Mouse (Mus musculus) cerebellum, adult 9-11 months (tissue): ENCODE measurements around the gene Myom3.
"Not testable (repeated sequence)": the region's sequence is repeated elsewhere in the genome, so short reads cannot be mapped to it uniquely, and the experiment has no call there.

Source experiments
- DNase-seq: peaks from one replicate; pipeline ENCODE4 v3.0.0; 2022

Myom3 gene

DNA sequence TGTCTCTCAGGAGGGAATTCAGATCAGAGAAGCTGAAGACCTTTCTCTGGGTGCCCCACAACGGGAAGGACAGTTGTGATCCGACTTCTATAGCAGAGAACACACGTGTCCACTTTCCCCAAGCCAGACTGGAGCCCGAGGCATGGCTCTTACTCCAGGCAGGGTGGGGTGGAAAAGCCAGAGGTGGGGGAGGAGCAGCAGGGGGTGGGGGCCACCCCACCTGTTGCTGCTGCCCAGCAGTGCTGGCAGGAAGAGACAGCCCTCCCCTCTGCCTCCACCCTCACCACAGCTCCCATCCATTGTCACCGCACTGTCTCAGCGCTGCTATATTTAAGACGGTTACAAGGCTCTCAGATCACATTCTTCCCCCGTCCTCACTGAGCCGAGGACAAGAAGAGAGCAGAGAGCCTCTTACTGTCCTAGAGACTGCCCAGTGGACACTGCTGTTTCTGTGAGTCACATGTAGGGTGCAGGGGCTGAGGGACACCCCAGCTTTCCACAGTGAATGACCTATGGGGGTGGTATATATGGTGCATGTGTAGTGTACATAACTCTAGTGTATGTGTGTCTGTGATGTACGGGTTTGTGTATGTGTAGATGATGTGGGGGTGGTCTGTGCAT, at the start of gene Myom3:
Gene Myom3 (plus strand): TSS at position 360 of the 621 bp plus-strand sequence.
- no peak for DNase-seq

DNA sequence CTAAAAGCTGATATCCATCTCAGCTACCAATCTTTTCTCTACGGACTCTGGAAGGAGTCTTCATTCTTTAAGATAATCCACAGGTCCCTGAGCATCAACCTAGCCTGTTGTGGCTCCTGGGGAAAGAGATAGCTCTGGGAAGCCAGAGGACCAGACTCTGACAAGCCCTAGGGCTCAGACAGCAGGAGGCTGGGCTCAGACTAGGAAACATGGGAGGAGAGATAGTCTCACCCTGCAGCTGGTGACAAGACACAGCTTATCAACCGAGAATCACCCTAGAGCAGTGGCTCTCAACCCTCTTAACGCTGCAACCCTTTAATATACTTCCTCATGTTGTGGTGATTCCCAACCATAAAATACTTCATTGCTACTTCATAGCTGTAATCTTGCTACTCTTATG, 49.1 kb upstream of the Myom3 start:
- DNase-seq = no peak

DNA sequence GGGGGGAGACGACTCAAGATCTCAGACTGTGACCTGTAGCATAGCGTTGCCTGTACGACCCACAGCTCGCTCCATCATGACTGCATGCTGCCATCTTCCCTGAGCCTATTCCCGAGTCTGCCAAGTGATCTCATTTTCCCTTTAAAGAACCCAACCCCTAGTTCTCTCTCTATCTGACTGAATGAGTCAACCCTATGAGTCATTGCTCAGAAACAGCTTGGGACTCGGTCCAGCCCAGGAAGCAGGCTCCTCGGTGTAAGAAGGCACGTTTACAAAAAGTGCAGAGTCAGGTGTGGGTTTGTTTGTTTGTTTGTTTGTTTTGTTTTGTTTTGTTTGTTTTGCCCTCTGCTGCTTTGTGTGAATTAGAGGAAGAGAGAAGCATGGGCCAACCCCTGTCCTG, 44.7 kb upstream of the Myom3 start:
- no peak for DNase-seq

DNA sequence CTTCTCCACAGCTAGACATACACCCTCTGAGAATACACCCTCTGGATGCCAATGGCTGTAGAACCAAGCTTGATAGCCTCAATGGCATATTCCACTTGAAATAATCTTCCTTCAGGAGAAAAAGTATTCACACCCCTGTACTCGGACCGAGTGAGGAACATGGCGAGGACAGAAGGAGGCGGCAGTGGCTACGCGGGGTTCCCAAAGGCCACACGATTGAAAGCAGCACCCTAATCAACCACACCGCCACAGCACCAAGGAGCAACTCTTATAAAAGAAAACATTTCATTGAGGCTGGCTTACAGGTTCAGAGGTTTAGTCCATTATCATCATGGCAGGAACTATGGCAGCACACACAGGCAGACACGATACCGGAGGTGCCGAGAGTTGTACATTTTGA, 43.1 kb upstream of the Myom3 start:
- DNase-seq = not testable (repeated sequence)

DNA sequence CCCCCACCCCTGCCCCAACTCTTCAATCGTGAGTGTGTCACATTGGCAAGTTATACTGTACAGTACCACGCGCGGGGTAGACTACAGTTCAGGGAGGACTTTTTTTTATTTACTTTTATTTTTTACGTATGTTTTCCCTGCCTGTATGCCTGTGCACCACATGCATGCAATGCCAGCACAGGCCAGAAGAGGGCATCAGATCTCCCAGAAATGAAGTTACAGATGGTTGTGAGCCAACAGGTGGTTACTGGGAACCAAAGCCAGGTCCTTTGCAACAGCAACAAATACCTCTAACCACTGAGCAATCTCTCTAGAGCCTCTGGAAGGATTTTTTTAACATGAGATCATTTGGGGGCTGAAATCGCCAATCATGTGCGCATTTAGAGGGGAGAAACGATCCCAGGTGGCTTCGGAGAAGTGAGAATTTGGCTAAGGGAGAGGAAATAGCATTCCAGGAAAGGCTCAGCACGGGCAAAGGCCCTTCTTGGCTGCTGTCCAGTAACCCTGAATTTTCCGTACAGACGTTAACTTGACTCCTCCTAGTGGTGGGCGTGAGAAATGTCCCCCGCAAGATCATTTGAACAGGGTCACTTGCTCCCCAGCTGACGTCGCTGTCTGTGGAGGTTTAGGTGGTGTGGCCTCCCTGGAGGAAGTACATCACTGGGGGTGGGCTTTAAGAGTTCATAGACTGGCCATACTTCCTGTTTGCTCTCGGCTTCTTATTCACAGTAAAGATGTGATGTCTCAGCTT, 36.8 kb upstream of the Myom3 start:
- DNase-seq = no peak

DNA sequence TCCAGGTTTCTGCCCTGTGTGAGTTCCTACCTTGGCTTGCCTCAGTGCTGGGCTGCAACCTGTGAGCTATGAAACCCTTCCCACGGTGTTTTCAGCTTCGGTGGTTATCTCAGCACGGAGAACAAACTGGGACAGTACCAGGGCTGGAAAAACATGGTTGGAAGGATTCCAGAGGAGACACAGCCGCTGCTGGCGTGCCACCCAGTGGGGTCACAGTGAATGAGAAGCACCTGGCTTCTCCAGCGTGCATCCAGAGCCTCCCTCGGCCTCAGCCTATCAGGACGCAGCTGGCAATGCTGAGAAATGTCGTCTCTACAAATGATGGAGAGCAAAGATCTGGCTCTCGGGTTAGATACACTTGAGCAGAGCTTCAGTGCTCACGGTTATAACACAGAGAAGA, 33.1 kb upstream of the Myom3 start:
- DNase-seq = peak; percentile 17

GRCm38 (mm10) chr4:135727817-135728216, 31.7 kb upstream of the Myom3 start, which contains the start of gene Il22ra1:
Il22ra1 (plus strand) TSS chr4:135728172.
- DNase-seq = no peak

DNA sequence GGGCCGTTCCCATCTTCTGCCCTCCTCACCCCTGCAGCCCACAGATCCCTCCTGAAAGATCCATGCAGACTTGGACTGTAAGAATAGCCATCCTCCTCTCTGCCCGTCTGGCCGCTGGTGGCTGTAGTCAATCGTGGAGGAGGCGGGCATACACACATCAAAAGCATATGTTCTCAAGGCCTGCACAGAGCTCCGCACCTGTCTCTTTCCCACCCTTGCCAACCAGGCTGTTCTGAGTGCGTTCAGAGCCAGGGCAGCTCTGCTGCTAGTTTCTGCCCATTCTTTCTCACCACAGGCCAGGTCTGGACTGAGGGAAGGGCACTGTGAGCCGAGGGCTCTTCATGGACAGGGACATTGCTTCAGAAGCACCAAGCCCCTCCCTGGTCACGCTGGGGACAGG, 29.3 kb upstream of the Myom3 start:
- DNase-seq = peak; percentile 65

- no peak for DNase-seq
Measured at GRCm38 (mm10) chr4:135730951-135731350, 28.6 kb upstream of the Myom3 start.

DNA sequence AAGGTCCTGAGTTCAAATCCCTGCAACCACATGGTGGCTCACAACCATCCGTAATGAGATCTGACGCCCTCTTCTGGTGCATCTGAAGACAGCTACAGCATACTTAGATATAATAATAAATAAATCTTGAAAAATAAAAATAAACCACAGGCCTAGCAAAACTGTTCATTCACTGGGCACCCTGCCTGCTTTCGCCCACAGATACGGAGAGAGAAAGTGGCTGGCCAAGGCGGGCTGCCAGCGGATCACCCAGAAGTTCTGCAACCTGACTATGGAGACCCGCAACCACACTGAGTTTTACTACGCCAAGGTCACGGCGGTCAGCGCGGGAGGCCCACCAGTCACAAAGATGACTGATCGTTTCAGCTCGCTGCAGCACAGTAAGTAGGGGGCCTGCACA, 25.6 kb upstream of the Myom3 start:
- no peak for DNase-seq

- no peak for DNase-seq
Measured at GRCm38 (mm10) chr4:135736903-135737302, 22.6 kb upstream of the Myom3 start.

- no peak for DNase-seq
Measured at GRCm38 (mm10) chr4:135738237-135738636, 21.3 kb upstream of the Myom3 start.

DNA sequence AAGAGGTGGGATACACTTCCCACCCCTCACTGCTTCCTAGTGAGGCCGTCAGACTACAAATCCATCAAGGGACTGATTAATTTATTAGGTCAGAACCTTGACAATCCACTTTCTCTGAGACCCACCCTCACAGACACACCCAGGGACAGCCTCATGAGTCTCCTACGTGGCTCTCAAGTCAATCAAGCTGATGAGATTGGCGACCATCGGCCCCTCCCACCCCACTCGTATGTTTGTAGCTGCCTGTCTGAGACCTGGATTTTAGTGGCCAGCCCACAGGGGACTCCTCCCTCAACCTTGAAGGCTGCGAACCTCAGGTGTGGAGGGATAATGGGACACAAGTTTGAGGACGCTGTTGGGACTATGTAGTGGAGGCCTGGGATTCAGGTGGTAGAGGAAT, 20.4 kb upstream of the Myom3 start:
- DNase-seq = no peak

DNA sequence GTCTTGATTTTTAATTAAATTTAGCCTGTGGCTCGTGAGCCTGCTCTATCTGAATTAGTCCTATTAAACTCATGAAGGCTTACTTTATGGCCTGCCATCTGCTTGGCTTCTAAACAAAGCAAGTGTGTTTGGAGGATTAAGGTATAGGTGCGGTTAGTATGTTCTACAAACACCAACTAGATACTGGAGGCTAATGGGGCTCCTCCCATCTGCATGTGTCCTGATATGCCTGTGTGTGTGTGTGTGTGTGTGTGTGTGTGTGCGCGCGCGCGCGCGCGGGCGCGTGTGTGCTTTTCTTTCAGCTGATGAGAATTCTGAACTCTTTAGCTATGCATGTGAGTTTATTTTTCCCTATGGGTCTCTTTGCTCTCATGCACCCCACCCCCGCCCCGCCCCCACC, 19.8 kb upstream of the Myom3 start:
- DNase-seq = no peak

- DNase-seq = no peak
Measured at GRCm38 (mm10) chr4:135743520-135743919, 16.0 kb upstream of the Myom3 start.

- DNase-seq = no peak
Measured at GRCm38 (mm10) chr4:135744726-135745448, 14.6 kb upstream of the Myom3 start.

GRCm38 (mm10) chr4:135745613-135746012, 13.9 kb upstream of the Myom3 start:
- DNase-seq = no peak

DNA sequence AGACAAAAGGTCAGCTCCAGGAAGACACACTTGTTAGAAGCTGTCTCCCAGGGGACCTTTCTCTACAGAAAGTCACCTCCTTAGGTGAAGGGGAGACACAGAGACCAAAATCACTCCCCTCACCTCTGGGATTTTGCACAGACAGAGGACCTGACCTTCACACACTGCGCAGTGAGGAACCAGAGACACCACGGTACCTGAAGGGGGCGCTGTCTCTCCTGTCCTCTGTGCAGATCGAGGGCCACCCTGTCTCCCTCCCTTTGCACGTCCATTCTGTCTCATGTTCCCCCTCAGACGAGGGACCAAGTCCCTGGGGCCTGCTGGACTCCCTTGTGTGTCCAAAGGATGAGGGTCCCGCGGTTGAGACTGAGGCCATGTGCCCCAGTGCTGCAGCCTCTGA, 8.6 kb upstream of the Myom3 start:
- no peak for DNase-seq

GRCm38 (mm10) chr4:135752106-135752778, 7.3 kb upstream of the Myom3 start:
- DNase-seq = no peak

DNA sequence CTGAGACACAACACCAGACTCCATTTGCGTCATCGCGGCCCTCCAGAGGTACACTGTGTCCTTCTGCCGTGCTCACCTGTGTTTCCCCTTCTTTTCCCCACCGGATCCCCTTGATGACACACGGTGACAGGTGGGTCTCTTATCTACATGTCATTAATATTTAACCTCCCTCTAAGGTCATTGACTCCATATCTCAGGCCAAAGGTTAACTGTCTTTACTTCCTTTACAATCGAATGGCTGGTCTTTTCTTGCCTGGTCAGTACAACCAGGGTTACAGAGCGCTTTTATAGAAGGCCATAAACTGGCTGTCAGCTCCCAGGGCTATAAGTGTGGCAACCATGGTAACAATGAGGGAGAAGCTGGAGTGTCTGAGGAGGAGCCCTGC, 6.7 kb upstream of the Myom3 start:
- DNase-seq = no peak

DNA sequence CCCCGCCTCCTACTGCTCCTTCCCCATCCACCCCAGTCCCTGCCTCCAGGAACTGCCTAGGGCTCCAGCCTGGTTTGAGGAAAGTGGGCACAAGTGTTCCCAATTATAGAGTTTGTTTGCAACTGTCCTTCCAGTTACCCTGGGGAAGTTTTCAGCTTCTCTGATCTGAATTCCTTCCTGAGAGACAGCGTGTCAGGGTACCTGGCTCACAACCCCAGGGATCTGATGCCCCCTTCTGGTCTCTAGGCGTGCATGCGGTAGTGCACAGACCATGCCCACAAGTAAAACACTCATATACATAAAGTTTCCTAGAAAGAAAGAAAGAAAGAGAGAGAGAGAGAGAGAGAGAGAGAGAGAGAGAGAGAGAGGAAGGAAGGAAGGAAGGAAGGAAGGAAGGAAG, 1.2 kb upstream of the Myom3 start:
- DNase-seq = no peak

DNA sequence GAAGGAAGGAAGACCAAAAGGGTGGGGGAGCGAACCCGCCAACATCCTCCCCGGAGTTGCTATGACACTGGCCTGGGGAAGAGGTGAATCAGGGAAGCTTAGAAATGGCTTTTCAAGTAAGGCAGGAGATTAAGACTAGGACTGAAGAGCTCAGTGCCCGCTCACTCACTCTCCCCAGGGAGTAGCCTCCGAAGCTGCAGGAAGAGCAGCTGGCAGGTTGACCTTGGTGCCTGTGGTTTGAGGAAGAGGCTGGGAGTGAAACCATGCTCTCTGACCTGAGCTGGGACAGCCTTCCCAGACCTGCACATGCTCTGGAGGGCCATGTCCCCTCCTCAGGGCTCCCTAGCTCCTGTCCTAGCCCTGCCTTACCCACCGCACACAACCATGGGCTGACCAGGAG, 690 bp upstream of the Myom3 start:
- no peak for DNase-seq

DNA sequence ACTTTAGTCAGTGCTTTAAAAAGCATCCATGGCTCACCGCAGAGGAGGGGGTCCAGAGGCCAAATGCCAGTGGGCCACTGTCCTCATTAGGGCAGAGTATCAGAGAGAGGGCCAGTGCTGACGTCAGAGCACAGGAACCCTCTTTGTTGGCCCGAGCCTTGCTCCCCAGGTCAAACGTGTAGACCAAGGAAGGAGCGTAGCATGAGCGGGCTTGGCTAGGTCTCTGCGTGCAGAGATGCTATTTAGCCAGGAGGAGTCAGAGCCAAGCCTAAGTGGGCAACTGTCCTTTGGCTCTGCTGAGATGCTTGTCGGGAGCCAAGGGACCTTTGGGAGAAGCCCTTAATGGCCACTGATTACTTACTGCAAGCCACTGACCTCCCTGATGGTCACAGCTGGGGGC, 1.5 kb downstream of the Myom3 start:
- DNase-seq = no peak

GRCm38 (mm10) chr4:135761569-135761968, 2.1 kb downstream of the Myom3 start:
- DNase-seq = no peak
